24 mouse cellular contexts compared by ENCODE assay signal in the genomic region with DNA sequence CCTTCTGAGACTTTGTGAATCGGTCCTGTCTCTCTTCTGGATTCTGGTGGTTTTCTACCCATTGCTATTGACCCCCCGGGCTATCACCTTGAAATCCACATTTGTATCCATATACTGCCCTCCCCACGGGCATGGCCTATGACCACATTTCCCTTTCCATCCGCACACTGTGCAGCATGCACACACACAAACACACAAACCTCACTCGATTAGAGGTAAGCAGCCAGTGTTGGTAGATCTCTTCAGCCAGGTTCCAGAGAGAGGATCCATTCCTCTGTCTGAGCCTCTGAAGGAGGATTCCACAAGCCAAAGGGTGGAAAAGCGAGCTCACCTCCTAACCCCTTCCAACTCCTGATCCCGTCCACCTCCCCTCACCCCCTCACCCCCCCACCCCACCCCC.
DNase-seq lines count a peak whose midpoint lies in the region; ATAC-seq and TF ChIP-seq lines count a peak whose summit lies in the region.
"Had no signal": no experiment of that assay in that cellular context is flagged by ENCODE, and none has a peak within 500 bp of the region (broad histone marks: within the 10 kb centered on the region; RNA-seq: fewer than 3 reads in every experiment).

No protein-coding gene starts in this region.

- H3K36me3 ChIP-seq in intestine, embryonic 16.5 days (ENCODE audit: control insufficient read depth, insufficient read depth, low read length): no peaks in the 10 kb centered on the region
- no peaks in the 10 kb centered on the region for H3K36me3 ChIP-seq in intestine, embryonic 15.5 days
- no peaks in the 10 kb centered on the region for H3K36me3 ChIP-seq in lung, embryonic 14.5 days (ENCODE audit: insufficient read depth)
- no peaks in the 10 kb centered on the region for H3K36me3 ChIP-seq in lung, postnatal 0 days (ENCODE audit: insufficient read depth, low read length)
- no peaks in the 10 kb centered on the region for H3K36me3 ChIP-seq in stomach, embryonic 16.5 days (ENCODE audit: control insufficient read depth, insufficient read depth, low read length)
- no peaks in the 10 kb centered on the region for H3K36me3 ChIP-seq in stomach, postnatal 0 days (ENCODE audit: control insufficient read depth, insufficient read depth, low read length)
- H3K36me3 ChIP-seq: embryonic facial prominence, embryonic 10.5 days; embryonic facial prominence, embryonic 13.5 days; forebrain, embryonic 12.5 days; forebrain, embryonic 15.5 days; heart, embryonic 10.5 days; hindbrain, embryonic 12.5 days; hindbrain, embryonic 15.5 days had no signal

- H3K9me3 ChIP-seq in intestine, embryonic 16.5 days (ENCODE audit: control insufficient read depth, low read length): no peaks in the 10 kb centered on the region
- H3K9me3 ChIP-seq in intestine, embryonic 15.5 days: no peaks in the 10 kb centered on the region
- H3K9me3 ChIP-seq in lung, embryonic 14.5 days (ENCODE audit: low read depth, low read length): no peaks in the 10 kb centered on the region
- H3K9me3 ChIP-seq in lung, postnatal 0 days (ENCODE audit: low read length): no peaks in the 10 kb centered on the region
- no peaks in the 10 kb centered on the region for H3K9me3 ChIP-seq in stomach, embryonic 16.5 days (replicated peaks; ENCODE audit: control insufficient read depth, low read length)
- H3K9me3 ChIP-seq in stomach, postnatal 0 days (ENCODE audit: control insufficient read depth, low read length): no peaks in the 10 kb centered on the region
- H3K9me3 ChIP-seq: embryonic facial prominence, embryonic 10.5 days; embryonic facial prominence, embryonic 13.5 days; forebrain, embryonic 12.5 days; forebrain, embryonic 15.5 days; heart, embryonic 10.5 days; hindbrain, embryonic 12.5 days; hindbrain, embryonic 15.5 days had no signal

- H3K27me3 ChIP-seq in intestine, embryonic 16.5 days (replicated peaks; ENCODE audit: control insufficient read depth, insufficient read depth, low read length): no peaks in the 10 kb centered on the region
- H3K27me3 ChIP-seq in intestine, embryonic 15.5 days (replicated peaks): no peaks in the 10 kb centered on the region
- H3K27me3 ChIP-seq in lung, embryonic 14.5 days (ENCODE audit: insufficient read depth, low read length): no peaks in the 10 kb centered on the region
- H3K27me3 ChIP-seq in lung, postnatal 0 days (replicated peaks; ENCODE audit: insufficient read depth, low read length): no peaks in the 10 kb centered on the region
- no peaks in the 10 kb centered on the region for H3K27me3 ChIP-seq in stomach, embryonic 16.5 days (ENCODE audit: control insufficient read depth, insufficient read depth, low read length)
- no peaks in the 10 kb centered on the region for H3K27me3 ChIP-seq in stomach, postnatal 0 days (ENCODE audit: control insufficient read depth, insufficient read depth, low read length)
- H3K27me3 ChIP-seq: embryonic facial prominence, embryonic 13.5 days; forebrain, embryonic 12.5 days; forebrain, embryonic 15.5 days; hindbrain, embryonic 12.5 days; hindbrain, embryonic 15.5 days had no signal

- DNase-seq in lung, embryonic 14.5 days: no peak
- DNase-seq in lung, postnatal 0 days (ENCODE audit: low spot score): no peak
- DNase-seq in stomach, postnatal 0 days (ENCODE audit: low spot score): no peak
- DNase-seq: adrenal gland, adult 2 months; adrenal gland, postnatal 14 days; cerebellum, adult 11 months; cerebellum, adult 2 months; cerebellum, adult 9-11 months; cerebellum, postnatal 25 days; embryo, embryonic 11 days; gastrocnemius, postnatal 25 days; heart, adult 2 months had no signal

- H3K4me1 ChIP-seq in intestine, embryonic 16.5 days (ENCODE audit: control insufficient read depth, insufficient read depth, low read length): peaks cover 15% of the 10 kb centered on the region
- peaks cover 10% of the 10 kb centered on the region for H3K4me1 ChIP-seq in intestine, embryonic 15.5 days (replicated peaks)
- peaks cover 9% of the 10 kb centered on the region; the same call in 1 of the 2 replicates for H3K4me1 ChIP-seq in lung, embryonic 14.5 days (ENCODE audit: insufficient read depth)
- peaks cover 17% of the 10 kb centered on the region for H3K4me1 ChIP-seq in lung, postnatal 0 days (ENCODE audit: insufficient read depth, low read depth, low read length)
- peaks cover 17% of the 10 kb centered on the region for H3K4me1 ChIP-seq in stomach, embryonic 16.5 days (ENCODE audit: control insufficient read depth, insufficient read depth, low read length)
- peaks cover 4% of the 10 kb centered on the region; the same call in 1 of the 2 replicates for H3K4me1 ChIP-seq in stomach, postnatal 0 days (replicated peaks; ENCODE audit: control insufficient read depth, insufficient read depth)

- no peak for TF ChIP-seq CTCF in lung, embryonic 14.5 days (IDR thresholded peaks at IDR 0.05; ENCODE audit: low read depth)
- no peak for TF ChIP-seq CTCF in lung, postnatal 0 days (IDR thresholded peaks at IDR 0.05)
- no peak for TF ChIP-seq CTCF in stomach, postnatal 0 days (IDR thresholded peaks at IDR 0.05; ENCODE audit: low read depth)

- no peak overlapping the region for H3K4me3 ChIP-seq in intestine, embryonic 16.5 days (ENCODE audit: low read length)
- no peak overlapping the region for H3K4me3 ChIP-seq in intestine, embryonic 15.5 days (replicated peaks)
- H3K4me3 ChIP-seq in lung, embryonic 14.5 days (ENCODE audit: low read depth, low read length): no peak overlapping the region
- no peak overlapping the region for H3K4me3 ChIP-seq in lung, postnatal 0 days (ENCODE audit: low read depth, low read length)
- H3K4me3 ChIP-seq in stomach, embryonic 16.5 days (replicated peaks; ENCODE audit: low read length): no peak overlapping the region
- H3K4me3 ChIP-seq in stomach, postnatal 0 days (ENCODE audit: low read depth, low read length): no peak overlapping the region
- H3K4me3 ChIP-seq: embryonic facial prominence, embryonic 10.5 days; embryonic facial prominence, embryonic 13.5 days; erythroblast, embryonic 14.5 days; forebrain, embryonic 12.5 days; forebrain, embryonic 15.5 days; heart, adult 2 months; heart, embryonic 10.5 days; hindbrain, embryonic 12.5 days; hindbrain, embryonic 15.5 days had no signal

- WGBS in intestine, embryonic 16.5 days: 89% methylated on average over 7 of the region's 7 CpGs
- WGBS in intestine, embryonic 15.5 days: 87% methylated on average over 7 of the region's 7 CpGs
- WGBS in lung, embryonic 14.5 days: 85% methylated on average over 7 of the region's 7 CpGs
- WGBS in lung, postnatal 0 days: 89% methylated on average over 7 of the region's 7 CpGs
- WGBS in stomach, embryonic 16.5 days: 88% methylated on average over 7 of the region's 7 CpGs
- 87% methylated on average over 7 of the region's 7 CpGs for WGBS in stomach, postnatal 0 days

- H3K4me2 ChIP-seq in intestine, embryonic 16.5 days (ENCODE audit: low read depth, low read length): no peak overlapping the region
- no peak overlapping the region for H3K4me2 ChIP-seq in intestine, embryonic 15.5 days (replicated peaks)
- no peak overlapping the region for H3K4me2 ChIP-seq in lung, embryonic 14.5 days
- no peak overlapping the region for H3K4me2 ChIP-seq in lung, postnatal 0 days (replicated peaks; ENCODE audit: low read depth, low read length)
- no peak overlapping the region for H3K4me2 ChIP-seq in stomach, embryonic 16.5 days (ENCODE audit: low read depth, low read length)
- no peak overlapping the region for H3K4me2 ChIP-seq in stomach, postnatal 0 days (replicated peaks; ENCODE audit: low read depth)
- H3K4me2 ChIP-seq: embryonic facial prominence, embryonic 13.5 days; forebrain, embryonic 12.5 days; forebrain, embryonic 15.5 days; hindbrain, embryonic 12.5 days; hindbrain, embryonic 15.5 days had no signal

- H3K27ac ChIP-seq in intestine, embryonic 16.5 days (ENCODE audit: low read length): peak overlapping the region; percentile 41; the same call in 1 of the 2 replicates
- no peak overlapping the region; the same call in 1 of the 2 replicates for H3K27ac ChIP-seq in intestine, embryonic 15.5 days
- peak overlapping the region; percentile 18; the same call in 1 of the 2 replicates for H3K27ac ChIP-seq in lung, embryonic 14.5 days (ENCODE audit: low read depth)
- H3K27ac ChIP-seq in lung, postnatal 0 days (ENCODE audit: low read length): no peak overlapping the region
- H3K27ac ChIP-seq in stomach, embryonic 16.5 days (ENCODE audit: low read length): peak overlapping the region; percentile 26; the same call in 1 of the 2 replicates
- no peak overlapping the region for H3K27ac ChIP-seq in stomach, postnatal 0 days (replicated peaks)
- H3K27ac ChIP-seq: embryonic facial prominence, embryonic 10.5 days; embryonic facial prominence, embryonic 13.5 days; forebrain, embryonic 12.5 days; forebrain, embryonic 15.5 days; heart, adult 2 months; heart, embryonic 10.5 days; hindbrain, embryonic 12.5 days; hindbrain, embryonic 15.5 days had no signal

- ATAC-seq in intestine, embryonic 16.5 days: no peak
- ATAC-seq in intestine, embryonic 15.5 days: no peak
- no peak for ATAC-seq in lung, embryonic 14.5 days (ENCODE audit: insufficient read depth)
- no peak for ATAC-seq in lung, postnatal 0 days
- no peak for ATAC-seq in stomach, embryonic 16.5 days (ENCODE audit: insufficient read depth, low FRiP score)
- ATAC-seq in stomach, postnatal 0 days (ENCODE audit: low FRiP score, low TSS enrichment): no peak
- ATAC-seq: CD4-positive, CD25-positive, alpha-beta regulatory T cell, adult 4 months; forebrain, embryonic 15.5 days had no signal

- no peak for TF ChIP-seq EP300 in lung, postnatal 0 days (IDR thresholded peaks at IDR 0.05)
- no peak for TF ChIP-seq EP300 in stomach, postnatal 0 days (optimal IDR thresholded peaks at IDR 0.05)

- H3K9ac ChIP-seq in intestine, embryonic 16.5 days (ENCODE audit: low read depth, low read length): no peak overlapping the region
- H3K9ac ChIP-seq in intestine, embryonic 15.5 days: no peak overlapping the region
- H3K9ac ChIP-seq in lung, embryonic 14.5 days: no peak overlapping the region
- H3K9ac ChIP-seq in lung, postnatal 0 days (replicated peaks; ENCODE audit: low read depth): no peak overlapping the region
- no peak overlapping the region for H3K9ac ChIP-seq in stomach, embryonic 16.5 days (ENCODE audit: low read length)
- H3K9ac ChIP-seq in stomach, postnatal 0 days (ENCODE audit: low read length): no peak overlapping the region
- H3K9ac ChIP-seq: embryonic facial prominence, embryonic 13.5 days; forebrain, embryonic 12.5 days; forebrain, embryonic 15.5 days; hindbrain, embryonic 12.5 days; hindbrain, embryonic 15.5 days had no signal

Comparison
In these comparisons a context has a peak if more than half of its experiments do, and no peak if none do; other contexts are left out.
1. H3K27ac ChIP-seq: peak in intestine, embryonic 16.5 days (single experiment), lung, embryonic 14.5 days (single experiment) and stomach, embryonic 16.5 days (single experiment); none in intestine, embryonic 15.5 days (single experiment), lung, postnatal 0 days (single experiment) and stomach, postnatal 0 days (single experiment).